Mouse (Mus musculus) ES-E14 (cell line): Measurements from ENCODE around the gene Fga. TPM values are rescaled to one million over a fixed set of nuclear protein-coding genes. Genes with fewer than 3 reads are reported as not detected.

ENCODE experiments used
- DNase-seq: peaks from one replicate; pipeline ENCODE4 v3.0.0-alpha.2; 2013; ENCODE audit warnings: low read depth, low spot score
- H3K27ac ChIP-seq: 2 replicates; pipeline ENCODE4 v1.5.1; 2012; ENCODE audit warnings: low read depth, mild to moderate bottlenecking, low read length, moderate library complexity, mixed read lengths; ENCODE audit not compliant: poor library complexity, insufficient read depth, severe bottlenecking
- H3K36me3 ChIP-seq: 2 replicates; pipeline ENCODE4 v1.6.1; 2012; ENCODE audit warnings: mild to moderate bottlenecking, low read length, moderate library complexity, mixed read lengths; ENCODE audit not compliant: control insufficient read depth, poor library complexity, insufficient read depth, severe bottlenecking
- H3K4me1 ChIP-seq, 2 experiments: fragments of 150-350 bp in 1 of 2; sonication (generic) in 1 of 2; 2 replicates each; pipeline ENCODE4 v1.6.1; 2012; ENCODE audit warnings: low read length in 2 of 2, mild to moderate bottlenecking in 1 of 2, mixed read lengths in 1 of 2; ENCODE audit not compliant: control insufficient read depth in 2 of 2, insufficient read depth in 2 of 2, poor library complexity in 1 of 2
- H3K4me3 ChIP-seq, 2 experiments: fragments of 150-350 bp in 1 of 2; sonication (generic) in 1 of 2; 2 replicates each; pipeline ENCODE4 v1.5.1; 2012; ENCODE audit warnings: low read length in 2 of 2, low read depth in 1 of 2, mild to moderate bottlenecking in 1 of 2, mixed read lengths in 1 of 2; ENCODE audit not compliant: insufficient read depth in 1 of 2, poor library complexity in 1 of 2, severe bottlenecking in 1 of 2
- H3K9ac ChIP-seq: 2 replicates; pipeline ENCODE4 v1.6.1; 2012; ENCODE audit warnings: low read depth, mild to moderate bottlenecking, low read length, mixed read lengths; ENCODE audit not compliant: poor library complexity, insufficient read depth, severe bottlenecking
- H3K9me3 ChIP-seq: fragments of 150-350 bp; sonication (generic); 2 replicates; pipeline ENCODE4 v1.6.1; 2012; ENCODE audit warnings: low read depth, mild to moderate bottlenecking, low read length; ENCODE audit not compliant: control insufficient read depth, insufficient read depth
- CHD2 ChIP-seq: IDR thresholded peaks from 2 replicates; pipeline ENCODE4 v1.6.1; 2014; ENCODE audit warnings: mild to moderate bottlenecking, low read depth, low read length, inconsistent platforms
- HCFC1 ChIP-seq: IDR thresholded peaks from 2 replicates; pipeline ENCODE4 v1.6.1; 2012; ENCODE audit warnings: low read length, inconsistent platforms, borderline replicate concordance; ENCODE audit not compliant: insufficient read depth
- MAFK ChIP-seq: IDR thresholded peaks from 2 replicates; pipeline ENCODE4 v1.6.1; 2014; ENCODE audit warnings: mild to moderate bottlenecking, low read depth, low read length, inconsistent platforms; ENCODE audit not compliant: insufficient read depth
- ZC3H11A ChIP-seq: IDR thresholded peaks from 2 replicates; pipeline ENCODE4 v1.6.1; 2012; ENCODE audit warnings: low read depth, mild to moderate bottlenecking, inconsistent platforms, low read length, borderline replicate concordance
- ZNF384 ChIP-seq: IDR thresholded peaks from 2 replicates; pipeline ENCODE4 v1.6.1; 2012; ENCODE audit warnings: low read depth, low read length, inconsistent platforms
- in situ Hi-C, 2 experiments: fragments of 600-800 bp; cut with MboI; formaldehyde crosslinking; loops; one replicate each; pipeline ENCODE4 v1.15.1; 2025; ENCODE audit warnings: low sequenced_read_pairs in 2 of 2, inconsistent platforms in 1 of 2; ENCODE audit not compliant: unreplicated experiment in 2 of 2
- total RNA-seq: library from RNA; depleted of rRNA; stranded (reverse); fragments of 300-350 nt; gene quantifications from 2 replicates; pipeline ENCODE4 v1.2.3, GENCODE M21; 2012

Gene Fga
- total RNA-seq, 1 experiment = not detected

DNA sequence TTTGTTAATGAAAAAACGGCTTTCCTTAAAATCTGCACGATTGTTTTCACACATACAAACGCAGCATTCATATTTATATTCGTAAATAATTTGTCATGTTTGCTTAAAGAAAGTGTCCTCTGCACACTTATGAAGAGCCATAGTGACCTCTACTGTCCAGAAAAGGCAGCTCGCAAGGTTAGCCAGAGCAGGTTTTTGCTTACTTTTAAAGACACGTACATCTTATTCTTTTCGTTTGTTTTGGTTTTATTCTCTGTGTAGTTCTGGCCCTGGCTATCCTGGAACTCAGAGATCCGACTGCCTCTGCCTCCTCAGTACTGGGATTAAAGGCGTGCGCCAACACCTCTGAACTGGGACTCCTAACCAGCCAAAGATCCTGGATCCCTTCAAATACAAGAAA, 27.9 kb downstream of the Fga start:
- H3K9me3 ChIP-seq = no peaks in the 10 kb centered on the region
- H3K4me1 ChIP-seq = no peaks in the 10 kb centered on the region
- TF ChIP-seq HCFC1 (no peak), ZC3H11A (0 out of 2 replicates have a peak, but pooled peaks have one; percentile 20), ZNF384 (peak; percentile 73)
- no peak overlapping the region for H3K4me3 ChIP-seq
- in situ Hi-C loops = loop anchor here in 1 of 2 experiments (25.0 kb wide), 1 partner anchor 691 kb away; the partner anchor contains the start of gene Map9
- no peak for DNase-seq
- peaks cover 5% of the 10 kb centered on the region for H3K36me3 ChIP-seq
- H3K9ac ChIP-seq = no peak overlapping the region
- H3K27ac ChIP-seq = no peak overlapping the region

- H3K27ac ChIP-seq = no peak overlapping the region
- in situ Hi-C loops = loop anchor here in 1 of 2 experiments (25.0 kb wide), 1 partner anchor 692 kb away; the partner anchor contains the start of gene Map9
- TF ChIP-seq ZNF384 = no peak
- TF ChIP-seq ZC3H11A = no peak
- no peak for TF ChIP-seq HCFC1
- no peak for TF ChIP-seq CHD2
- no peak for TF ChIP-seq MAFK
These were observed 28.9 kb downstream of the Fga start for GRCm38 (mm10) chr3:83054759-83055158.

GRCm38 (mm10) chr3:83055281-83056038, 29.6 kb downstream of the Fga start, which contains the start of gene Plrg1:
Gene Plrg1, plus strand, starts transcription at chr3:83055522.
- Histone ChIP-seq H3K36me3 (peaks cover 12% of the 10 kb centered on the region), H3K4me3 (peak within 1 kb of the TSS; percentile 91 to 100), H3K9ac (peak within 1 kb of the TSS; percentile 96), H3K4me1 (no peaks in the 10 kb centered on the region), H3K9me3 (no peaks in the 10 kb centered on the region), H3K27ac (peak within 1 kb of the TSS; percentile 67; the same call in 1 of the 2 replicates)
- peak; percentile 94 for DNase-seq
- in situ Hi-C loops = loop anchor here in 1 of 2 experiments (25.0 kb wide), 1 partner anchor 693 kb away; the partner anchor contains the start of gene Map9
- TF ChIP-seq HCFC1 = no peak
- no peak for TF ChIP-seq ZC3H11A
- TF ChIP-seq MAFK = no peak
- no peak for TF ChIP-seq ZNF384
- TF ChIP-seq CHD2 = no peak

More at GRCm38 (mm10) chr3:83054759-83055158, 28.9 kb downstream of the Fga start:
- Histone ChIP-seq H3K36me3 (peaks cover 9% of the 10 kb centered on the region), H3K9me3 (no peaks in the 10 kb centered on the region), H3K4me3 (peak overlapping the region; percentile 42 to 55), H3K4me1 (no peaks in the 10 kb centered on the region), H3K9ac (peak overlapping the region; percentile 41; the same call in 1 of the 2 replicates)
- DNase-seq = no peak

DNA sequence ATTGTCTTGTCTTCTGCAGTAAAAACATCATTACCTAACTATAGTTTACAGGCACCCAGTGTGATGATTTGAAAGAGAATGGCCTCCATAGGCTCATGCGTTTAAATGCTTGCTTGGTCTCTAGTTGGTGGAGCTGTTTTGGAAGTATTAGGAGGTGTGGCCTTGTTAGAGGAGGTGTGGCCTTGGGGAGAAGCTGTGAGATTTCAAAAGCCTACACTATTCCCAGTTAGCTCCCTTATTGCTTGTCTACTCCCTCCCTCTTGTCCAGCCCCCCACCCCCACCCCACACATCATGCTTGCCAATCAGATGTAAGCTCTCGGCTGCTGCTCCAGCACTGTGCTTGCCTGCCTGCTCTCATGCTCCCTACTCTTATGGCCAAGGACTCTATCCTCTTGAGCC, 31.2 kb downstream of the Fga start:
- Histone ChIP-seq H3K4me1 (no peaks in the 10 kb centered on the region), H3K27ac (no peak overlapping the region), H3K36me3 (peaks cover 25% of the 10 kb centered on the region), H3K4me3 (no peak overlapping the region), H3K9me3 (no peaks in the 10 kb centered on the region), H3K9ac (no peak overlapping the region)
- TF ChIP-seq MAFK = no peak
- no peak for TF ChIP-seq HCFC1
- in situ Hi-C loops = loop anchor here in 1 of 2 experiments (25.0 kb wide), 1 partner anchor 695 kb away; the partner anchor contains the start of gene Map9
- DNase-seq = no peak
